Mouse (Mus musculus) left cerebral cortex, adult 8-10 months (tissue): Measurements from ENCODE around the gene Adam30. TPM values are rescaled to one million over a fixed set of nuclear protein-coding genes. Genes with fewer than 3 reads are reported as not detected.
"Not testable (repeated sequence)": the region's sequence is repeated elsewhere in the genome, so short reads cannot be mapped to it uniquely, and the experiment has no call there.

Source experiments
- DNase-seq, 2 experiments: peaks; one replicate each; pipeline ENCODE4 v3.0.0; 2022; ENCODE audit warnings: low spot score in 2 of 2
- total RNA-seq, 4 experiments: library from RNA; stranded (reverse); gene quantifications; 2 replicates each; pipeline ENCODE4 v1.2.4; 2022

Gene Adam30
- total RNA-seq, result not detected

DNA sequence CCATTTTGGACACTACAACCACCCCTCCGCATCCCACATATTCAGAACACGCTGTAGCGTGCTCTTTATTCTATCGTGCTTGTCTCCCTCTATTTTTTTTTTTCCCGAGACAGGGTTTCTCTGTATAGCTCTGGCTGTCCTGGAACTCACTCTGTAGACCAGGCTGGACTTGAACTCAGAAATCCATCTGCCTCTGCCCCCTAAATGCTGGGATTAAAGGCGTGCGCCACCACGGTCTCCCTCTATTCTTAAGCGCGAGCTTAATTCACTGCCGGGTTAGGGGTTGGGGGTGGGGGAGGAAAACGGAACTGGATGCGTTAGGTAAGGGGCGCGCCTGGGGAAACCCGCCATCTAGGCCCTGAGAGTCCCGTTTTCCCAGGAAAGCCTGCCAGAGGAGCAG, at the start of gene Adam30:
TSS of gene Adam30 (plus strand) at position 301 of the 400 bp plus-strand sequence.
- no peak for DNase-seq

- no peak for DNase-seq
These were observed 42.2 kb upstream of the Adam30 start for GRCm38 (mm10) chr3:98118252-98118651.

DNA sequence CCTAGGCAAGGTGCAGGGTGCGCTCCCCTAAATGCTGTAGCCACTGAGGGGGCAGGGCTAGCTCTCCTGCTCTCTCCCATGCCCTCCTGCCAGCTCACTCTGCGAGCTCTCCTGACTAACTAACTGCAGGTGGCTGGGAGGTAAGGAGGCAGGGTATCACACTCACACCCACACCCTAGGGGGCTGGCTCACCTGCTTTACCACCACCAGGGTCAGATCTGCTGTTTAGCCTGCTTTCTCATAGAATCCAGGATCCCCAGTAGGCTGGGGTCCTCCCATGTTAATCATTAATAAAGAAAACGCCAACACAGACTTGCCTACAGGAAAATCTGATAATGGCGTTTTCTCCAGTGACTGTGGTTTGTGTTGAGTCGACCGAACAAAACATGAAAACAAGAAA, 41.1 kb upstream of the Adam30 start:
- no peak for DNase-seq

GRCm38 (mm10) chr3:98120884-98121283, 39.5 kb upstream of the Adam30 start:
- no peak for DNase-seq

DNA sequence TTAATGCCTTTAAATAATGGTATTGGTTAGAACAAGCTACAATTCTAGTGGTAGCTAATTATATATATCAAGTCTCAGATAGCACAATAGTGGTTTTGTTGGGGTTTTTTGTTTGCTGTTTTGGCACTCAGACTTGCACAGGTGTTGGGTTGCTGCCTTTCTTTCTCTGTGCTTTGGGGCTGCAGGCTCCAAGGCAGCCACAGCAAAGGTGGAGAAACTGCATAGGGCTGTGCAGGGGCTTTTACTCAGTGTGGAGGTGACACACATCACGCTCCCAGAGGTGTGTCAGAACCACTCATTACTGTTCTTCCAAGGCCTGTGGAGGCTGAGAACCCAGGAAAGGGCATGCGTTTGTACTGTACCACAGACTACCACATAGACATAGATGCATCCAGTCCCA, 32.7 kb upstream of the Adam30 start:
- no peak for DNase-seq

DNA sequence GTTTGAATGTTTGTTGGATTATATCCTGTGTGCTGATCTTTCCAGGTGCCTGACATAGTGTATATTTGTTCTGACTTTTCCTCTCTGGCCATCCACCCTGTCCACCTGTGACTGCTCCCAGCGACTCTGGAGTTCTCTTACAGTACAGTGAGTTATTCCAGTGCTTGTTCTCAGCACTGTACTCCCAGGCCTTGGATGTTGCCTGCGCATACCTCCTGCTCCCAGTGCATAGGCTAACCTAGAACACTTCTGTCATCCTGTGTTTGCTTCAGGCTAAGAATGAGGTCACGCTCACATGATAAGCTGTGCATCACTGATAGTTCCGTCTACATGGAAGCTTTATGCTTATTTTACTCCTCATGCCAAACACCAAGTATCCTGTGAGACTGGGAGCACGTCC, 31.7 kb upstream of the Adam30 start:
- DNase-seq, result no peak

DNA sequence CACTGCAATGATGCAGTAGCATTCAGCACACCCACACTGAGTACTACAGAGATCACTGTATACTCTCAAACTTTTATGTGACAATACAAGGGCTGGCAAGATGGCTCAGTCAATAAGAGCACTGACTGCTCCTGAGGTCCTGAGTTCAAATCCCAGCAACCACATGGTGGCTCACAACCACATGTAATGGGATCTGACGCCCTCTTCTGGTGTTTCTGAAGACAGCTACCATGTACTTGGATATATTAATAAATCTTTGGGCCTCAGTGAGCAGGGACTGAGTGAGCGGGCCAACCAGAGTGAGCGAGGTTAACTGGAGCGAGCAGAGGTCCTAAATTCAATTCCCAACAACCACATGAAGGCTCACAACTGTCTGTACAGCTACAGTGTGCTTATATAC, 28.3 kb upstream of the Adam30 start:
- not testable (repeated sequence) for DNase-seq

DNA sequence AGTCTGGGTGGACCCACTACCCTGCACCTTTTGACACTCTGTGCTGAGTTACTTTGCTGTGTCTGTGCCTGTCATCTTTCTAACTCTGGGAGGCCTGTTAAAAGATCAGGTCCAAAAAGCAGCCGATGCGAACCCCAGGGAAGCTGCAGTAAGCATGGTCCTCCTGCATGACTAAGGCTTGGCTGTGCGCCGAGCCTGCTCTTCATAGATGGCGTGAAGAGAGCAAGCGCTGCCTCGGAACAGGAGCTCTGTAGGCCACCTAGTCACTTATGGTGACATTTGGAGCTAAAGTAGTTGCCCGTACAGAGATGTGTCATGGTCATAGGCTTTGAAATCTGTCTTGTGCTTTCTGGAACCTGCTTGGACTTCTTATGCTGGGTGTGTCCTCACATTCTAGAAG, 27.8 kb upstream of the Adam30 start:
- DNase-seq, result no peak

GRCm38 (mm10) chr3:98141456-98141855, 19.0 kb upstream of the Adam30 start:
- no peak for DNase-seq

DNA sequence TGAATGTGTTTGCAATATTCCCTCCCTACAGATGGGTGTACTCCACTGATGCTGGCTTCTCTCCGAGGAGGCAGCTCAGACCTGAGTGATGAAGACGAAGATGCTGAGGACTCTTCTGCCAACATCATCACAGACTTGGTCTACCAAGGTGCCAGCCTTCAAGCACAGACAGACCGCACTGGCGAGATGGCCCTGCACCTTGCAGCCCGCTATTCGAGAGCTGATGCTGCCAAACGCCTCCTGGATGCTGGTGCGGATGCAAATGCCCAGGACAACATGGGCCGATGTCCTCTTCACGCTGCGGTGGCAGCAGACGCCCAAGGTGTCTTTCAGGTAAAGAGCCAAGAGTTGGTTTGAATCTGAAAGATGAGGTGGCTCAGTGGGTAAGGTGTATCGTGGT, 17.6 kb upstream of the Adam30 start:
- DNase-seq, result no peak

GRCm38 (mm10) chr3:98145204-98145603, 15.2 kb upstream of the Adam30 start:
- DNase-seq, result no peak

GRCm38 (mm10) chr3:98146471-98147410, 13.7 kb upstream of the Adam30 start:
- DNase-seq, result no peak

DNA sequence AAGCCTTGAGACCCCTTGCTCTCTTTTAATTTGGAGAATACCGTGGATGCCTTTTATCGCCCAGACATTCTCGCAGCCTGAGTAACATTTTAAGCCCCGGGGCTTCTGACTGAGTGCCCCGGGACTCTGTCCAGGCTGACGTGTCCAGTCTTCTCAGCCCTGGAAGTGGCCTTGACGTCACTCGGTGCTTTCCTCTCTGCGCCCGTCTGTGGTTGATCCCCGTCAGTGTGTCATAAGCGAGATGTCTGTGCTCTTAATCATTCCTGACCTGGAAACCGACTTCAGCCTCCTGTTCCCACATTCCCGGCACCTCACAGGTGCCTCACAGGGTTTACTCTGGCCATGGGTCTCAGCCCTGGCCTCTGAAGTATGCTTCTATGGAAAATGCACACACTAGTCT, 12.7 kb upstream of the Adam30 start:
- DNase-seq, result no peak

GRCm38 (mm10) chr3:98149881-98150280, 10.5 kb upstream of the Adam30 start:
- no peak for DNase-seq

GRCm38 (mm10) chr3:98151016-98151415, 9.4 kb upstream of the Adam30 start:
- no peak for DNase-seq

- no peak for DNase-seq
These were observed 7.0 kb upstream of the Adam30 start for GRCm38 (mm10) chr3:98153460-98153859.

DNA sequence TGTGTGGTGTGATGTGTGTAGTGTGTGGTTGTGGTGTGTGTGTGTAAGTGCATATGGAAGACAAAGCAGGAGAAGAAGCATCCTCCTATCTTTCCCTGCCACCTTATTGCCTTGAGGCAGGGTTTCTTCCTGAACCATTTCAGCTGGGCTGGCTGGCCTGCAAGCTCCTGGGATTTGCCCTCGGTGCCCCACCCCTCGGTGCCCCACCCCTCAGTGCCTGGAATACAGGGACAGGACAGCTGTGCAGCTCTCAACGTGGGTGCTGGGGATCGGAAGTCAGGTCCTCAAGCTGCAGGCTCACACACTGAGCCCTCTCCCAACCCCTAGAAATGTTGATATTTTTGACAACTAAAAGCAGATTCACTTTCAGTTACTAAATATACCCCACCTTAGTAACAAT, 4.3 kb upstream of the Adam30 start:
- no peak for DNase-seq

DNA sequence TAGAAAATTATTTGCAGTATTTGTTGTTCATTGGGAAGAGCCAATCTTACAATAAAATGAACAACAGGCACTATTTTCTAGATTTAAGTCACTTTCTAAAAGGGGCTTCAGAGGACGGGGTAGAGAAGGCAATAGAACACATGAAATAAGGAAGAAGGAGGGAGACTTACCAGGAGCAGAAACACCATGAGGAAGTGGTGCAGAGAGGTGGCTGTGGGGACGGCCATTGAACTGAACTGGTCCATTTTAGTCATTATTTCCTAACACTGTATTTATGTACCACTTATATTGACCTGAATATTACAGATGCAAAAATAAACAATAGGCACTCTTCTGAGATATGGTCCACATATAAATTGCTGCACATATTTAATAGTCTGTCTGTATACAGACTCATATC, 3.4 kb upstream of the Adam30 start:
- no peak for DNase-seq

DNA sequence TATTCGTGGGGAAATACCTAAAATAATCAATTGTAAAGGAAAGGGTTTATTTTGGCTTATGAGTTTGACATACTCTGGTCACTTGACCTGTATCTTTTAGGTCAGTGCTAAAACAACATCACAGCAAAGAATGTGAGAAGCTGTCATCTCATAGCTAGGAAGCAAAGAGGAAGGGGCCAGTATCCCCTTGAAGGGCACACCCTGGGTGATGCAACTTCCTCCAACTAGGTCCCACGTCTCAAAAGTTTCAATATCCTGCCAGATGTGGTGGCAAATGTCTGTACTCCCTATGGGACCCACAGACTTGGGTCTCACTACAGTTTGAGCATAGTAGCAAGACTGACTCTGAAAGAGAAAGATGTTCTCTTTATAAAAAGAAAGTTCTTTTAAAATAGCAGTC, 2.8 kb upstream of the Adam30 start:
- no peak for DNase-seq

GRCm38 (mm10) chr3:98158646-98159045, 1.8 kb upstream of the Adam30 start:
- no peak for DNase-seq

- DNase-seq, result no peak
These were observed 1.1 kb upstream of the Adam30 start for GRCm38 (mm10) chr3:98159289-98159688.

- DNase-seq, result peak in 1 of 2 experiments; percentile 51
These were observed 17.9 kb downstream of the Adam30 start for GRCm38 (mm10) chr3:98178340-98178739.

DNA sequence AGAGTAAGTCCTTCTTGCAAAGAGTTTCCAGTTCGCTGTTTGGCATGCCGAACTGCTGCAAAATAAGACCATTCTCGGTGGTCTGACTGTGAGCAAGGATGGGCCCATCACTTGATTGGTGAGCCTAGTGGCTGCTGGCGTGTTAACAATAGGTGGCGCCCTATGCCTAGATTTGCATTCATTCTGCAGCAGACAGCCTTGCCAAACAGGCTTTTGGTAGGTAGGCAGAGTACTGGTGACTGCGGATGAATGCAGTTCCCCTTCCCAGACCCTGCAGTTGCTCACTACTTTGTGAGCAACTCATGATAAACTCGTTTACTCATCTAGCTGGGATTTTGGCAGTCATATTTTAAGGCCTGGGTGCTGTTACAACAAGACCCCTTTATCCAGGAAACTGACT, 20.4 kb downstream of the Adam30 start:
- no peak for DNase-seq
